Mouse (Mus musculus) ovary, postnatal 36 days (tissue): ENCODE measurements around the gene Ypel3.
"Not testable (repeated sequence)": the region's sequence is repeated elsewhere in the genome, so short reads cannot be mapped to it uniquely, and the experiment has no call there.

ENCODE experiments used
- DNase-seq: peaks from one replicate; pipeline ENCODE4 v3.0.0; 2022; ENCODE audit warnings: low spot score, mixed read lengths

Ypel3 gene

GRCm38 (mm10) chr7:126766201-126766600 lies 10.6 kb upstream of the Ypel3 start, which contains the start of gene Gdpd3:
TSS of gene Gdpd3 (plus strand) at chr7:126766334.
- no peak for DNase-seq

DNA sequence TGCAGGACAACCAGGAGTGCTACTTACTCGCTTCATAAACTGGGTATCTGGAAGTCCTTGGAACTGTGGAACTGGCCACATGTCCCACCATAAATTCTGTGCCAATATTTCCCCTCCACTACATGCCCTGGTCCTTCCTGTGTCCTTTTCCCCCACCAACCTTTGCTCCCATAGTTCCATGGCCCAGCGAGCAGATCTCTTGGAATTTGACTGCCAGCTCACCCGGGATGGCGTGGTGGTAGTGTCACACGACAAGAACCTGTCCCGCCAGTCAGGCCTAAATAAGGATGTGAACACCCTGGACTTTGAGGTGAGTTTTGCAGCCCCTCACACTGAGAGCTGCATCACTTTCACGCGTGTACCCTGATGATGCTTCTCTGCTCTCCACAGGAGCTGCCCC lies 9.8 kb upstream of the Ypel3 start:
- no peak for DNase-seq

DNA sequence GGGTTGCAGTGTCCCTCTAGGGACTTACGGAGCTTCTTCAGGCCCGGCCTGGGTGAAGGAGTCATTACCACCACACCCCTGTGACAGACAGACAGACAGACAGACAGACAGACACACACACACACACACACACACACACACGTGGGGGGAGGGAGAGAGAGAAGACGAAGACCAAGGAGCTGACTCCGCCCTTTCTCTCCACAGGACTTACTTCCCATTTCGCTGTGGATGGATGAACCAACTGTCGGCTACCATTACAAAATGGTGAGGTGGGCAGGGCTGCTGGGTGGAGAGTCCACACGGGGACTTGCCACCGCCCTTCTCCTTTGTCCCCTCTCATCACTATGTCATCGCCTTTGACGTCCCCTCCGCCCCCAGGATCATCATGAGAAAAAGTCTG lies 6.0 kb upstream of the Ypel3 start:
- DNase-seq, result no peak

GRCm38 (mm10) chr7:126773351-126773750 lies 3.4 kb upstream of the Ypel3 start:
- DNase-seq, result no peak

GRCm38 (mm10) chr7:126774463-126774862 lies 2.3 kb upstream of the Ypel3 start:
- DNase-seq, result no peak

GRCm38 (mm10) chr7:126775185-126775977 lies 1.4 kb upstream of the Ypel3 start:
- no peak for DNase-seq

DNA sequence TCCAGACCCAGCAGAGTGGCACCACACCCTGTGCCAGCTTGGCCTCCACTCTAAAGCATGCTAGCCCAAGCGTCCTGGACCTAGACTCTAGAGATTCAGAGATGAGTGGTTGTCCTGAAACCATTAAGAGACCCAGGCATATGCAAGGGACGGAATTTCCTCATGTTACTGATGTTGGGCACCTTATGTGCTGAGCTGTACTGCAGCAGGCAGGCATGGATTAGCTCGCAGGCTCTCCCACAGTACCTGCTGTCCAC lies 849 bp upstream of the Ypel3 start:
- DNase-seq, result no peak

DNA sequence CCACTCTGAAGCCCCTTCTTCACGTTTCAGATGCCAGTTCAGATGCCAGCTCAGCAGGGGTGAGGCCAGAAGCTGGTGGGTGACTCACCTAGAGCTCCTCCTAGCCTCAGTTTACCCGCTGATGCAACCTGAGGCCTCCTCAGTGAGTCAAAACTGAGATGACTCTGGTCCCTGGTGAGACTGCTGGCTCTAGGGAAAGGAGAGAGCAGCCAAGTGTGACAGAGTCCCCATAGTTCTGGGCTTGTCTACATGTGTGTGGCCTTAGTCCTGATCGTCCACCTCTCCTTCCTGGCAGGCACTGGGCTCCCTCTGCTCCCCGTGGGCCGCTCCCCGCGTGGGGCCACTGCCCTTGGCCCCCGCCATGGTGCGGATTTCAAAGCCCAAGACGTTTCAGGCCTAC lies 721 bp downstream of the Ypel3 start:
- no peak for DNase-seq

GRCm38 (mm10) chr7:126778147-126778546 lies 1.4 kb downstream of the Ypel3 start:
- DNase-seq, result no peak

GRCm38 (mm10) chr7:126779101-126779500 lies 2.3 kb downstream of the Ypel3 start:
- not testable (repeated sequence) for DNase-seq

GRCm38 (mm10) chr7:126779983-126780970 lies 3.5 kb downstream of the Ypel3 start:
- peak; percentile 84 for DNase-seq

GRCm38 (mm10) chr7:126780971-126781635 lies 4.3 kb downstream of the Ypel3 start, which contains the start of gene Tbx6:
TSS of gene Tbx6 (plus strand) at chr7:126781483.
- DNase-seq, result no peak

DNA sequence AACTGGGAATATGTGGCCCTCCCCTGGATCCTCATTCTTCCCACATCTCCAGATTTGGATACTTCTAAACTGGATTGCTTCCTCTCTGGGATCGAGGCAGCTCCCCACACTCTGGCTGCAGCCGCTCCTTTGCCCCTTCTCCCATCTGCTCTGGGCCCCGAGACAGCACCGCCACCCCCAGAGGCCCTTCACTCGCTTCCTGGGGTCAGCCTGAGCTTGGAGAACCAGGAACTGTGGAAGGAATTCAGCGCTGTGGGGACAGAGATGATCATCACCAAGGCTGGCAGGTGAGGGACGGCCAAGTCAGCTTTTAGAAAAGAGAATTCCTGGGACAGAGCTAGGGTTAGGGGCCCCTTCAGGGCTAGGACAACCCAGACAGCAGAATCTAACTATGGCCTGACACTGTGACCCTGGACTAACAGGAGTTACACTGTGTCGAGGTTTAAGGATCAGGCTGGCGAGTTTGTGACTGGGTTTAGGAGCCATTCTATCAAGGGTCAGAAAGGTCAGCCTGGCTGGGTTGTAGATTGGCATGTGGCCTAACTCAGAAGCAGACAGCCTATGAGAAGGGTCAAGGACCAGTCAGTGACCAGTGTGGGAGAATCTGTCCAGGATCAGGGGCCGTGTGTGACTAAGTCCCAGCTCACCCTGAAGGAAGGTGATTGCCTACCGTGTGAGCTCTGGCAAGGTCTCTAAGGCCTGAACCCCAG lies 5.1 kb downstream of the Ypel3 start:
- DNase-seq, result no peak

- no peak for DNase-seq
Observed at GRCm38 (mm10) chr7:126782693-126783092, 5.9 kb downstream of the Ypel3 start.

- DNase-seq, result no peak
Observed at GRCm38 (mm10) chr7:126784469-126784868, 7.7 kb downstream of the Ypel3 start.

DNA sequence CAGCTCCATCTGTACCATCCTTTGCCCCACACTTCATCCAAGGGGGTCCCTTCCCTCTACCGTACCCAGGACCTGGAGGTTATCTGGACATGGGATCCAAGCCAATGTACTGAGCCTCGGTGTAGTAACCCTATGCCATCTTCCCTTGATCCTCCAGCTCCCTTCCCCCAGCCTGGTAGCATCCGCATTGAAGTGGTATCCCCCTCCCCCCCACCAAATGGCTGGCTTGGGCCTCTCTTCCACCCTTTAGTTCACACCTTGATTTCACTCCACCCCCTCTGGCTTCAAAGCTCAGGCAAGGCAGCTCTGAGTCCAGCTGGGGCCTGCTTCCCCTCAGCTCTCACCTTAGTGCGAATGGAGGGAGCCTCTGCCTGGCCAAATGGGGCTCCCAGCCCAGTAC lies 8.3 kb downstream of the Ypel3 start:
- DNase-seq, result no peak

- DNase-seq, result no peak
Observed at GRCm38 (mm10) chr7:126786142-126786541, 9.4 kb downstream of the Ypel3 start.

DNA sequence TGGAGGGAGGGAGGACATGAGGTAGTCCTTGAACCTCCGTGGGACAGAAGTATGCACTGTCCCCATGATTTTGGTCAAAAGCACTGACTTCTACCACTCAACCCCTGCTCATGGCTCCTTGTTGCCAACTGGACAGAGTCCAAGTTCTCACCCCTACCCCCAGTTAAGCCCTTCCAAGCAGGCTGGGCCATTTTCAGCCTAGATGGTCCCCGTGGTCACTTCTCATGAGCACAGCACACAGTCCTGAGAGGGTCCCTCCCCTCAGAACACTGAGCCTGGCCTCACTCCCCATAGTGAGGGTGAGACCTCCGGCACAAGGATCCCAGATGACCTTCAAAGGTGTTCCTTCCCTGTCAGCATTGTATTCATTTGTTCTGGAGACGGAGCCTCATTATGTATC lies 12.4 kb downstream of the Ypel3 start:
- DNase-seq, result no peak

DNA sequence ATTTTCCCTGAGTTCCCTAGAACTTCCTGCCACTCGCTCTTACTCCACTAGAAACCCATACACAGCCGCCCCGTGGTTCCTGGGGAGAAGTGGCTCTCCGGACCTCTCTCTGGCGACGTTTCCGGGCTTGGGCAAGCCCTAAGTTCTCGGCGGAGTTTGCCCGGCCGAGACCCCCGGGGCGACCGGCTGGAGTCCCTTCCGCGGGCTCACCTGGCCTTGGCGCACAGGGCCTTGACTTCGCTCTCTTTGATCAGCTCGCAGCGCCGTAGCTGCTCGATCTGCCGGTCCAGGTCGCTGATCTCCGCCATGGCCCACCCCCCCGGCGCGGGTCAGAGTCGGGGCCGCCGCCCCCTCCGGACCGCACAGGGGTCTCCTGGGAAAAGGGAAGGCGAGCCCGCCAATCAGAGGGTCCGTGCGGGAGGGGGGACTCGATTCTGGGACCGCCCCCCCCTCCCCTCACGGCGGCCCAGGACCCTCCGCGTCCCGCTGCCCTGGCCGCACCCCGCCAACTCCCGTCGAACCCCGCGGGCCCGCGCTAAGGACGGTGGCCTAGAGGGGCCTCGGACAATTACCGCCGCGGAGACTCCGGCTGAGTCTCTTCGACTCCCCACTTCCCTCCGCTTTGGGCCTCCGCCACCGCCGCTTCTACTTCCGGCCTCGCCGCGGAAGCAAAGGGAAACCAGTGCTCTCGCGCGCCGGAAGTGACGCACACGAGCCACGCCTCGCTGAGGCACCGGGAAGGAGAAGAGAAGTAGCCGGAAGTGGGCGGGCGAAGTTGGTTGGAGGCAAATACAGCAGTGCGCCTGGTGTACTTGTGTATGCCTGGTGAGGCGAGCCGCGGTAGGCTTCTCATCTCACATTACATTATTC lies 15.3 kb downstream of the Ypel3 start, which contains the start of gene Ppp4c:
TSS of gene Ppp4c (minus strand) at position 646 of the 870 bp plus-strand sequence.
- DNase-seq, result peak; percentile 95

GRCm38 (mm10) chr7:126792721-126793443 lies 16.1 kb downstream of the Ypel3 start:
- DNase-seq, result no peak
